Mouse (Mus musculus): ENCODE results near the gene Msh4.

DNA sequence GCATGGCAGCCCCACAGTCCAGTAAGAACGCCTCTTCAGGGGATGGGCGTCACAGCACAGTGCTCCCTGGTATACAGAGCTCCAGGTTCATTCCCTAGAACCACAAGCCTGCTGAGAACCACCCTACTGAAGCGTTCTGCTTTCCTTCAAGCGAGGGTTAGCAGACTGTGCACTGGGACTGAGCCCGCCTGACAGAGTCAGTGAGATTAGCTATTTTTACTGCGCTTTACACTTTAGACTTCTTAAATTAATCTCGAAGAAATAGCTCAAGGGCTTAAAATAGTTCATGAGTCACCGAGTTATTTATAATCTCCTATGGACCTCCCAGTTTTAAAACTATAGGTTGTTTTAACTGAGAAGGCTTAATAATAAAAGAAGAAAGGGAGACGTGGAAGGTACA, 29.9 kb upstream of the Msh4 start:
- no peak for TF ChIP-seq TAL1 (IDR thresholded peaks at IDR 0.05; ENCODE audit: low read length)
- TF ChIP-seq GATA1 (IDR thresholded peaks at IDR 0.05; ENCODE audit: low read length): no peak

Measured in erythroblast, embryonic 14.5 days (primary cell).